Mouse (Mus musculus) testis, adult 2 months (tissue): Measurements from ENCODE around the gene Maz. TPM values are rescaled to one million over a fixed set of nuclear protein-coding genes. Genes with fewer than 3 reads are reported as not detected.

Experiments used
- H3K27ac ChIP-seq: fragments of 200-500 bp; 2 replicates; pipeline ENCODE4 v1.5.1; 2012; ENCODE audit warnings: low read depth, low read length; ENCODE audit not compliant: control insufficient read depth, insufficient read depth
- H3K27me3 ChIP-seq: fragments of 200-500 bp; 2 replicates; pipeline ENCODE4 v1.6.1; 2012; ENCODE audit warnings: mild to moderate bottlenecking, low read length, moderate library complexity; ENCODE audit not compliant: control insufficient read depth, insufficient read depth
- H3K36me3 ChIP-seq: fragments of 200-500 bp; 2 replicates; pipeline ENCODE4 v1.6.1; 2012; ENCODE audit warnings: mild to moderate bottlenecking, low read length; ENCODE audit not compliant: control insufficient read depth, insufficient read depth
- H3K4me1 ChIP-seq: fragments of 200-500 bp; 2 replicates; pipeline ENCODE4 v1.6.1; 2012; ENCODE audit warnings: low read length; ENCODE audit not compliant: control insufficient read depth, insufficient read depth
- H3K4me3 ChIP-seq: fragments of 200-500 bp; 2 replicates; pipeline ENCODE4 v1.5.1; 2012; ENCODE audit warnings: low read depth, mild to moderate bottlenecking, low read length, moderate library complexity, mixed read lengths; ENCODE audit not compliant: control insufficient read depth
- CTCF ChIP-seq: fragments of 200-500 bp; IDR thresholded peaks from 2 replicates; pipeline ENCODE4 v1.5.1; 2012; ENCODE audit warnings: low read depth, mild to moderate bottlenecking, inconsistent platforms, low read length, moderate library complexity; ENCODE audit not compliant: control insufficient read depth, insufficient read depth, insufficient replicate concordance
- POLR2A ChIP-seq: fragments of 200-500 bp; IDR thresholded peaks from 2 replicates; pipeline ENCODE4 v1.6.1; 2012; ENCODE audit warnings: low read depth, mild to moderate bottlenecking, inconsistent platforms, low read length, moderate library complexity; ENCODE audit not compliant: control insufficient read depth
- polyA plus RNA-seq: library from polyadenylated mRNA; depleted of rRNA; stranded (reverse); fragments of >200 nt; gene quantifications from 2 replicates; pipeline ENCODE4 v1.2.3, GENCODE M21; 2012

The Maz gene
- polyA plus RNA-seq, 1 experiment = 59.6 TPM

GRCm38 (mm10) chr7:127016486-127016938, 10.3 kb downstream of the Maz start:
- Histone ChIP-seq H3K27ac (peak overlapping the region; percentile 83), H3K4me3 (peak overlapping the region; percentile 87), H3K27me3 (no peaks in the 10 kb centered on the region), H3K36me3 (0 out of 2 replicates have a peak, but pooled peaks cover 1% of the 10 kb centered on the region), H3K4me1 (peaks cover 21% of the 10 kb centered on the region)
- TF ChIP-seq POLR2A (no peak), CTCF (no peak)

- H3K27ac ChIP-seq = peak within 1 kb of the TSS; percentile 83
- peak within 1 kb of the TSS; percentile 87 for H3K4me3 ChIP-seq
- H3K27me3 ChIP-seq = no peaks in the 10 kb centered on the region
- H3K36me3 ChIP-seq = 0 out of 2 replicates have a peak, but pooled peaks cover 1% of the 10 kb centered on the region
- no peak for TF ChIP-seq CTCF
- TF ChIP-seq POLR2A = no peak
- H3K4me1 ChIP-seq = peaks cover 20% of the 10 kb centered on the region
These were observed 10.6 kb downstream of the Maz start, which contains the start of gene Pagr1b for GRCm38 (mm10) chr7:127016481-127016485. TSS of gene Pagr1b (minus strand) at chr7:127016484.

GRCm38 (mm10) chr7:127016081-127016480, 10.8 kb downstream of the Maz start:
- H3K4me1 ChIP-seq = peaks cover 19% of the 10 kb centered on the region
- H3K36me3 ChIP-seq = 0 out of 2 replicates have a peak, but pooled peaks cover 1% of the 10 kb centered on the region
- H3K27ac ChIP-seq = peak overlapping the region; percentile 83
- TF ChIP-seq CTCF (no peak), POLR2A (no peak)
- no peaks in the 10 kb centered on the region for H3K27me3 ChIP-seq
- peak overlapping the region; percentile 87 for H3K4me3 ChIP-seq

GRCm38 (mm10) chr7:127014993-127015392, 11.8 kb downstream of the Maz start:
- Histone ChIP-seq H3K27me3 (no peaks in the 10 kb centered on the region), H3K36me3 (0 out of 2 replicates have a peak, but pooled peaks cover 1% of the 10 kb centered on the region), H3K4me1 (peaks cover 10% of the 10 kb centered on the region), H3K4me3 (no peak overlapping the region), H3K27ac (no peak overlapping the region)
- no peak for TF ChIP-seq CTCF
- TF ChIP-seq POLR2A = no peak

GRCm38 (mm10) chr7:127014320-127014719, 12.5 kb downstream of the Maz start, which contains the start of gene Mvp:
TSS of gene Mvp (minus strand) at chr7:127014621.
- H3K4me3 ChIP-seq = peak within 1 kb of the TSS; percentile 83
- H3K27ac ChIP-seq = peak within 1 kb of the TSS; percentile 59
- peaks cover 8% of the 10 kb centered on the region for H3K4me1 ChIP-seq
- H3K27me3 ChIP-seq = no peaks in the 10 kb centered on the region
- H3K36me3 ChIP-seq = 0 out of 2 replicates have a peak, but pooled peaks cover 1% of the 10 kb centered on the region
- TF ChIP-seq CTCF = no peak
- TF ChIP-seq POLR2A = no peak

DNA sequence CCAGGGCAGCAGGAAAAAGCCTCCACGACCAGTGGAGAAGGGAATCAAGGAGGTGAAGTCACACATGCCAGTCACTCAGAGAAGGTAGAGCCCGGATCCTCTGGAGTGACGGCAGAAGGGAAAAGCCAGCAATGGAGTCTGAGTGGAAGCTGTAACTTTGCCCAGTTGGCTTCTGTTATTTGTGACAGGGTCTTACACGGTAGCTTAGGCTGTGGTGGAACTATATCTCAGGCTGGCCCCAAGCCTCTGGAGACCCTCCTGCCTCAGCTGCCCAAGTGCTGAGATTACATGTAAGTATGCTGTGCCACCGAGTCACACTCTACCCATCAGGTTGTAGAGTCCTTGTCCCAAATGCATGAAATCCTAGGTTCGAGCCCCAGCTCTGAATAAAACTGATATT, 13.5 kb downstream of the Maz start:
- H3K4me3 ChIP-seq = no peak overlapping the region
- H3K36me3 ChIP-seq = 0 out of 2 replicates have a peak, but pooled peaks cover 1% of the 10 kb centered on the region
- no peak overlapping the region for H3K27ac ChIP-seq
- peaks cover 11% of the 10 kb centered on the region for H3K4me1 ChIP-seq
- H3K27me3 ChIP-seq = no peaks in the 10 kb centered on the region
- TF ChIP-seq CTCF (no peak), POLR2A (no peak)

GRCm38 (mm10) chr7:127012845-127013244, 14.0 kb downstream of the Maz start:
- TF ChIP-seq POLR2A (no peak), CTCF (no peak)
- Histone ChIP-seq H3K36me3 (0 out of 2 replicates have a peak, but pooled peaks cover 1% of the 10 kb centered on the region), H3K27ac (no peak overlapping the region), H3K4me3 (no peak overlapping the region), H3K27me3 (no peaks in the 10 kb centered on the region), H3K4me1 (peaks cover 13% of the 10 kb centered on the region)

- H3K27ac ChIP-seq = no peak overlapping the region
- H3K4me3 ChIP-seq = no peak overlapping the region
- no peak for TF ChIP-seq CTCF
- TF ChIP-seq POLR2A = no peak
- 0 out of 2 replicates have a peak, but pooled peaks cover 1% of the 10 kb centered on the region for H3K36me3 ChIP-seq
- H3K4me1 ChIP-seq = peaks cover 13% of the 10 kb centered on the region
- no peaks in the 10 kb centered on the region for H3K27me3 ChIP-seq
These were observed 14.5 kb downstream of the Maz start for GRCm38 (mm10) chr7:127012374-127012773.
